Mouse (Mus musculus): ENCODE measurements around the gene Ccdc152. TPM values are rescaled to one million over a fixed set of nuclear protein-coding genes. Genes with fewer than 3 reads are reported as not detected.
"Not testable (repeated sequence)": the region's sequence is repeated elsewhere in the genome, so short reads cannot be mapped to it uniquely, and the experiment has no call there.

The Ccdc152 gene
- total RNA-seq, 2 experiments from 2014 or later, result 0.20 to 0.45 TPM

GRCm38 (mm10) chr15:3281216-3281615 is 22.1 kb downstream of the Ccdc152 start:
- intact Hi-C loops (cut with DNase I), result no loop called here

GRCm38 (mm10) chr15:3279242-3279641 is 24.1 kb downstream of the Ccdc152 start:
- intact Hi-C loops (cut with DNase I), result no loop called here

More at GRCm38 (mm10) chr15:3281216-3281615, 22.1 kb downstream of the Ccdc152 start:
- DNase-seq, result no peak

GRCm38 (mm10) chr15:3277391-3277790 is 25.9 kb downstream of the Ccdc152 start:
- no peak for DNase-seq
- intact Hi-C loops (cut with DNase I), result no loop called here

More at GRCm38 (mm10) chr15:3279242-3279641, 24.1 kb downstream of the Ccdc152 start:
- no peak for DNase-seq

GRCm38 (mm10) chr15:3273191-3273590 is 30.1 kb downstream of the Ccdc152 start:
- DNase-seq, result no peak
- intact Hi-C loops (cut with DNase I), result loop anchor here (2.0 kb wide), 1 partner anchor 58 kb away; no protein-coding TSS in a partner anchor

- peak; percentile 57 to 62 for DNase-seq
- intact Hi-C loops (cut with DNase I), result loop anchor here (2.0 kb wide), 1 partner anchor 42 kb away; no protein-coding TSS in a partner anchor
Observed at GRCm38 (mm10) chr15:3271216-3271615, 32.1 kb downstream of the Ccdc152 start.

GRCm38 (mm10) chr15:3270646-3271077 is 32.7 kb downstream of the Ccdc152 start:
- DNase-seq, result peak; percentile 89 to 90
- intact Hi-C loops (cut with DNase I), result loop anchor here (2.0 kb wide), 1 partner anchor 42 kb away; no protein-coding TSS in a partner anchor

- peak in 1 of 2 experiments; percentile 35 for DNase-seq
- intact Hi-C loops (cut with DNase I), result loop anchor here (2.0 kb wide), 1 partner anchor 41 kb away; no protein-coding TSS in a partner anchor
Observed at GRCm38 (mm10) chr15:3269996-3270645, 33.2 kb downstream of the Ccdc152 start.

GRCm38 (mm10) chr15:3269496-3269895 is 33.8 kb downstream of the Ccdc152 start:
- DNase-seq, result no peak
- intact Hi-C loops (cut with DNase I), result no loop called here

GRCm38 (mm10) chr15:3268247-3268646 is 35.1 kb downstream of the Ccdc152 start, which contains the start of gene Selenop:
Gene Selenop (plus strand): TSS chr15:3268547.
- intact Hi-C loops (cut with DNase I), result no loop called here
- no peak for DNase-seq

- DNase-seq, result no peak
- intact Hi-C loops (cut with DNase I), result no loop called here
Observed at GRCm38 (mm10) chr15:3264828-3265227, 38.5 kb downstream of the Ccdc152 start.

GRCm38 (mm10) chr15:3264293-3264692 is 39.0 kb downstream of the Ccdc152 start:
- intact Hi-C loops (cut with DNase I), result no loop called here
- no peak for DNase-seq

GRCm38 (mm10) chr15:3262883-3263282 is 40.4 kb downstream of the Ccdc152 start:
- no peak for DNase-seq
- intact Hi-C loops (cut with DNase I), result no loop called here

GRCm38 (mm10) chr15:3260309-3260708 is 43.0 kb downstream of the Ccdc152 start:
- intact Hi-C loops (cut with DNase I), result no loop called here
- DNase-seq, result no peak

GRCm38 (mm10) chr15:3259025-3259424 is 44.3 kb downstream of the Ccdc152 start:
- no peak for DNase-seq
- intact Hi-C loops (cut with DNase I), result no loop called here

- no peak for DNase-seq
- intact Hi-C loops (cut with DNase I), result no loop called here
Observed at GRCm38 (mm10) chr15:3251718-3252067, 51.6 kb downstream of the Ccdc152 start.

GRCm38 (mm10) chr15:3251031-3251717 is 52.2 kb downstream of the Ccdc152 start:
- intact Hi-C loops (cut with DNase I), result no loop called here
- no peak for DNase-seq

GRCm38 (mm10) chr15:3250620-3251019 is 52.7 kb downstream of the Ccdc152 start:
- DNase-seq, result no peak

GRCm38 (mm10) chr15:3245036-3245435 is 58.3 kb downstream of the Ccdc152 start:
- DNase-seq; intact Hi-C loops (cut with DNase I): not testable (repeated sequence)

More at GRCm38 (mm10) chr15:3250620-3251019, 52.7 kb downstream of the Ccdc152 start:
- intact Hi-C loops (cut with DNase I), result no loop called here

GRCm38 (mm10) chr15:3237963-3238362 is 65.4 kb downstream of the Ccdc152 start:
- intact Hi-C loops (cut with DNase I), result no loop called here
- DNase-seq, result no peak

- DNase-seq, result no peak
- intact Hi-C loops (cut with DNase I), result no loop called here
Observed at GRCm38 (mm10) chr15:3236338-3236737, 67.0 kb downstream of the Ccdc152 start.

- intact Hi-C loops (cut with DNase I), result no loop called here
- DNase-seq, result no peak
Observed at GRCm38 (mm10) chr15:3233837-3234551, 69.3 kb downstream of the Ccdc152 start.

All from heart, postnatal 10 days (tissue).